Mouse (Mus musculus) forebrain, embryonic 16.5 days (tissue): ENCODE measurements around the gene Reln. TPM values are rescaled to one million over a fixed set of nuclear protein-coding genes. Genes with fewer than 3 reads are reported as not detected.

Source experiments
- ATAC-seq: fragments of 200-750 bp; cut with Nextera tagmentation; 2 replicates; pipeline ENCODE4 v1.8.0; 2017; ENCODE audit warnings: mild to moderate bottlenecking, moderate library complexity
- H3K27ac ChIP-seq: fragments of 300-500 bp; sonication (generic); 2 replicates; pipeline ENCODE4 v1.5.1; 2014; ENCODE audit warnings: low read length, control low read depth
- H3K27me3 ChIP-seq: fragments of 300-500 bp; sonication (generic); replicated peaks from 2 replicates; pipeline ENCODE4 v1.6.1; 2014; ENCODE audit warnings: low read length; ENCODE audit not compliant: control insufficient read depth, insufficient read depth
- H3K36me3 ChIP-seq: fragments of 300-500 bp; sonication (generic); 2 replicates; pipeline ENCODE4 v1.6.1; 2014; ENCODE audit not compliant: control insufficient read depth, insufficient read depth
- H3K4me1 ChIP-seq: fragments of 300-500 bp; sonication (generic); replicated peaks from 2 replicates; pipeline ENCODE4 v1.6.1; 2014; ENCODE audit warnings: low read length; ENCODE audit not compliant: control insufficient read depth, insufficient read depth
- H3K4me2 ChIP-seq: fragments of 300-500 bp; sonication (generic); 2 replicates; pipeline ENCODE4 v1.6.1; 2014; ENCODE audit warnings: mild to moderate bottlenecking, low read length, control low read depth
- H3K4me3 ChIP-seq: fragments of 300-500 bp; sonication (generic); replicated peaks from 2 replicates; pipeline ENCODE4 v1.5.1; 2014; ENCODE audit warnings: mild to moderate bottlenecking, low read length, control low read depth
- H3K9ac ChIP-seq: fragments of 300-500 bp; sonication (generic); replicated peaks from 2 replicates; pipeline ENCODE4 v1.6.1; 2014; ENCODE audit warnings: low read depth, low read length, control low read depth
- H3K9me3 ChIP-seq: fragments of 300-500 bp; sonication (generic); 2 replicates; pipeline ENCODE4 v1.6.1; 2016; ENCODE audit warnings: low read length; ENCODE audit not compliant: control insufficient read depth
- WGBS: fragments of 180-500 bp; shearing (Covaris S2); extraction: QIAGEN DNeasy Blood & Tissue Kit; methylation state at CpG from one replicate; pipeline ENCODE4 v1.1.7; 2014; 5-methylcytosine and 5-hydroxymethylcytosine counted together
- polyA plus RNA-seq: library from polyadenylated mRNA; unstranded; fragments of >200 nt; fragmentation: Nextera tagmentation; extraction: Ambion mirVana; gene quantifications from 2 replicates; pipeline ENCODE4 v1.2.1, GENCODE M21; 2015

The Reln gene
- polyA plus RNA-seq, 1 experiment from 2014 or later = 63.3 TPM

DNA sequence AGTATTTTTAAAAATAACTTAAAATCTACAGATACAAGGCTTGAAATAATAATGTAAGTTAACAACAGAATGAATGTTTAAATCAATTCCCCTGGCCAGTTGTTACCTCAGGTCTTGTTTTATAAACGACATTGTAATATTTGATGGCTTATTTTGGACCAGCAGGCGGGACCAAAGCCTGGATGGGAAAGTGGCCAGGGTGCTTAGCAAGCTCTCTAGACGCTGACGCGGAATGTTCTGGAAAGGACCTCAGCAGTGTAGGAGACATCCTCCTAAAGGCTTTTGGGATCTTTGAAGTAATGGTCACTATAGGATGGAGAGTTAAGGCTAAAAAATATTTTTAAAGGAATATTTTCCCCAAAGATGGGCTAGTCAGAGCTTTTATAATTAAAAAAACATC lies 173.2 kb downstream of the Reln start:
- Histone ChIP-seq H3K36me3 (no peaks in the 10 kb centered on the region), H3K4me2 (no peak overlapping the region), H3K4me3 (no peak overlapping the region), H3K4me1 (no peaks in the 10 kb centered on the region), H3K27me3 (no peaks in the 10 kb centered on the region), H3K27ac (no peak overlapping the region), H3K9me3 (no peaks in the 10 kb centered on the region), H3K9ac (no peak overlapping the region)
- ATAC-seq = no peak
- 78% methylated on average over 5 of the region's 5 CpGs for WGBS

DNA sequence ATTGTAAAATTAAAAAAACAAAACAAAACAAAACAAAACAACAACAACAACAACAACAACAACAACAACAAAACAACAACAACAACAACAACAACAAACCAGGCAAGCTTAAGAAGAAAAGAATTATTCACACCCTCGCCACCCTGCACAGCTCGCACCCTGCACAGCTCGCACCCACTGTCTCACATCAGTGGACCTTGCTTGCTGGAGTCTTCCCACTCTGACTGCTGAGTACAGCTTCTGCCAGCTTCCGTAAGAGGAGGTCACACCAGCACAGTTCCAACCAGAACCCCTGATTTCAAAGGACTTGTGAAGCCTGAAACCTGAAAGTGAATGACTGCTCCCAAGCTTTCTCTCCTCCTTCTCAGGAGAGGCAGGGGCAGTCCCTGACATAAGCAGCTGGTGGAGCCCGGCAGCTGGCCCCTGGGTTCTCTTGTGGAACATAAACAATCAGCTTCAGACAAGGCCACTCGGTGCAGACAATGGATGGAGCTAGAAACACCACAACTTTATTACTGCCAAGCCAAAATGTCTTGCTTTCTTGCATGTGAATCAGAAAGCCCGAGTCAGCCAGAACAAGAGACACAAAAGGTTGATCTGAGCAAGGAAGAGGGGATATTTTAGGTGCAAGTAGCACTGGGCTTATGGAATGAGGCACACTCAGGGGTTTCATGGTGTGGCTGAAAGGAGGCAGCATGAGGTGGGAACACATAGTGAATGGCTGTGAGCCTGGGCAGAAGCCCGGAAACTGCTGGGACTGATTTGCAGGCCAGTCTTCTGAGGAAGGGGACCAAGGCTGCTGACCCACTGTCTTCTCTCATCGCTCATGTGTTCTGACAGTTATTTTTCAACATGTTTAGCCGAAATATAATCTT lies 180.2 kb downstream of the Reln start:
- H3K27ac ChIP-seq = no peak overlapping the region
- no peaks in the 10 kb centered on the region for H3K4me1 ChIP-seq
- 53% methylated on average over 10 of the region's 10 CpGs for whole genome bisulfite sequencing
- no peak overlapping the region for H3K4me3 ChIP-seq
- peak; percentile 59 for ATAC-seq
- no peak overlapping the region for H3K4me2 ChIP-seq
- no peak overlapping the region for H3K9ac ChIP-seq
- H3K9me3 ChIP-seq = no peaks in the 10 kb centered on the region
- H3K27me3 ChIP-seq = no peaks in the 10 kb centered on the region
- no peaks in the 10 kb centered on the region for H3K36me3 ChIP-seq

DNA sequence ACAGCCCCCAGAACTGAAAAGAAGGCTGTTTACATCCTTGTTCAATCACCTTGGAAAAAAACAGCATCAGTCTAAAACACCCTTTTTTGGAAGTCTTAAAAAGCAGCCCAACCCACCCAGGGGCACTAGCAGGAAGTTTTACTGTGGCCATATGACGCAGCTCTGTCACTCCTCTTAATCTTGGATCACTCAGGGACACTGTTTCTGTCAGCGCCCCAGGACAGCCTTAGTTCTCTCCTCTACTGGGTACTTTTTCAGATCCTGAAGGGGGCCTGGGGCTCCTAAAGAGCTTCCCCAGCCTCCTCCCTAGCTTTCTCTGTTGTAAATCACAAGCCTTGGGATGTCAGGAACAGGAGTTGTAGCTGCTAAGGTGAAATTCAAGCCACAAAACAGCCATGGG lies 183.6 kb downstream of the Reln start:
- ATAC-seq = no peak
- Histone ChIP-seq H3K9ac (no peak overlapping the region), H3K4me1 (no peaks in the 10 kb centered on the region), H3K27ac (no peak overlapping the region), H3K36me3 (no peaks in the 10 kb centered on the region), H3K27me3 (no peaks in the 10 kb centered on the region), H3K4me3 (no peak overlapping the region), H3K9me3 (no peaks in the 10 kb centered on the region), H3K4me2 (no peak overlapping the region)
- WGBS = 50% methylated on average over 2 of the region's 2 CpGs

DNA sequence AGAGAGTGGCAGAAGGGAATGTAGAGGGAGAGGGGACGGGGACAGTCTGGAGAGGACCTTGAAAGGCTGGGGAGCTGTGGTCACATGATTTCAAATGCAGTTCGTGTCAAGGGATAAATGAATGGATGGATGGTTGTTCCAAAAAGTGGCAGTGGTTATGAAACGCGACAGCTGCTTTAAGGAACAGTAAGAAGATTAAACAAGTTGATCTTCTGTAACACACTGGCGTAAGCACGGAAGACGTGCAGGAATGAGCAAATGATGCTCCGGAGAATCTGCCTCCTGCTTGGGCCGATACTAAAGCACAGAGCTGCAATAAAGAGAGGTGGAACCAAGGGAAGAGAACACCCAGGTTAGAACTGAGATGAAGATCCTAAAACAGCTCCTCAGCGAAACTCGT lies 185.7 kb downstream of the Reln start:
- ATAC-seq = no peak
- no peak overlapping the region for H3K4me2 ChIP-seq
- no peaks in the 10 kb centered on the region for H3K36me3 ChIP-seq
- H3K4me1 ChIP-seq = peaks cover 2% of the 10 kb centered on the region; the same call in 1 of the 2 replicates
- H3K4me3 ChIP-seq = no peak overlapping the region
- H3K27ac ChIP-seq = no peak overlapping the region
- no peaks in the 10 kb centered on the region for H3K9me3 ChIP-seq
- 91% methylated on average over 11 of the region's 11 CpGs for WGBS
- no peak overlapping the region for H3K9ac ChIP-seq
- H3K27me3 ChIP-seq = no peaks in the 10 kb centered on the region

DNA sequence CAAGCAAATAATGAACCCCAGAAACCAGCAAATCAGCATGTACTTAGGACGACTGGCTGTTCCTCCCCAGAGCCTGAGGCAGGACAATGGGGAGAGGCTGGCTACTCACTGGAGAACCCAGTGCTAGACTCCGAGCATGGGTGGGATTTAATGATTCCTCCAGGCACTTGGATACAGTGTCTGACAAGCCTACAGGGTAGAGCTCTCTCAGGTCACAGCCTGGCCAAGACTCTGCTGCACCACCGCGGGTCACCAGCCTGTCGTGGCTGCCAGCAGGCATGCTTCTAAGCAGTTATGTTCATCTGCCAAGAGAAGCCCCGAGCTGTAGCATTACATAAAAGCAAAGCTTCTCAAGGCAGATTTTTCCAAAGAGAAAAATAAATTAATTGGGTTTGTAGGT lies 190.9 kb downstream of the Reln start:
- no peak overlapping the region for H3K4me3 ChIP-seq
- no peaks in the 10 kb centered on the region for H3K36me3 ChIP-seq
- peak; percentile 66 for ATAC-seq
- no peak overlapping the region for H3K27ac ChIP-seq
- no peak overlapping the region for H3K9ac ChIP-seq
- no peak overlapping the region for H3K4me2 ChIP-seq
- H3K4me1 ChIP-seq = peaks cover 5% of the 10 kb centered on the region; the same call in 1 of the 2 replicates
- H3K27me3 ChIP-seq = no peaks in the 10 kb centered on the region
- H3K9me3 ChIP-seq = no peaks in the 10 kb centered on the region
- 13% methylated on average over 6 of the region's 6 CpGs for WGBS

DNA sequence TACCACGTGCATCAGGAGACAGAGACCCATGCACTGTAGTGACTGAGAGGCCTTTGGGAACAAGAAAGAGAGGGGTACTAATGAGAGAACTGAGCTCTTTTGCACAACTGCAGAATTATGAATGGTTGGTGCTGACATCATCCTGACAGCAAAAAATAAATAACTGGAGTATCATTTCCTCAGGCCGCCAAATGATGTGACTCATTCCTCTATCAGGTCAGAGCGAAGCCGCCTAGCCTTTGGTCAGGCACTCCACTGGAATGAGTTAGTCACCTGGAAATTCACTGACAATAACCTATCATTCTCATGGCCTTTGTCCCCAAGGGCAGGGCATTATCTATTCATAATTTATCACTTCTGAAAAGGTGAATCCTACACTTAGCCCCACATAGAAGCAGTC lies 202.7 kb downstream of the Reln start:
- Histone ChIP-seq H3K4me3 (no peak overlapping the region), H3K9me3 (peaks cover 3% of the 10 kb centered on the region), H3K36me3 (no peaks in the 10 kb centered on the region), H3K9ac (no peak overlapping the region), H3K27me3 (no peaks in the 10 kb centered on the region), H3K4me2 (no peak overlapping the region), H3K27ac (no peak overlapping the region), H3K4me1 (no peaks in the 10 kb centered on the region)
- no peak for ATAC-seq
- 82% methylated on average over 4 of the region's 4 CpGs for WGBS

DNA sequence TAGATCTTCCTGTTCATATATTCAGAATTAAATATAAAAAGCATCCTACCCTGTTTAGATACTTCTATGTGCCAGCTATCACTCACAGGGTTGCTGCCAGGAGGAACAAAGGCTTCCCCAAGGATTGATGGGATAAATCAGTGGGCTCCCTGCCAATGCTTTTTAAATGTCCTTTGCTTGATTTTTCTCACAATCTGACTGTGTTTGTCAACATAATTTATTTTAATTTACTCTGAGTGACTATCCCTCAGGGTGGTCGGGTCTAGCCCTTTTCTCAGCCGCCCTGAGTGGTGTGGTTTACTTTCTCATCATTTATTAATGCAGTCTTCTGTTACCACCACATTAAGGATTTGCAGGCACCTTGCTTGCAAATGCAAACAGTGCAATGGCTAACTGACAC lies 205.5 kb downstream of the Reln start:
- Histone ChIP-seq H3K4me1 (no peaks in the 10 kb centered on the region), H3K36me3 (no peaks in the 10 kb centered on the region), H3K9me3 (peaks cover 3% of the 10 kb centered on the region), H3K27ac (no peak overlapping the region), H3K9ac (no peak overlapping the region), H3K4me2 (no peak overlapping the region), H3K4me3 (no peak overlapping the region), H3K27me3 (no peaks in the 10 kb centered on the region)
- no peak for ATAC-seq
- WGBS = 41% methylated on average over 2 of the region's 2 CpGs

DNA sequence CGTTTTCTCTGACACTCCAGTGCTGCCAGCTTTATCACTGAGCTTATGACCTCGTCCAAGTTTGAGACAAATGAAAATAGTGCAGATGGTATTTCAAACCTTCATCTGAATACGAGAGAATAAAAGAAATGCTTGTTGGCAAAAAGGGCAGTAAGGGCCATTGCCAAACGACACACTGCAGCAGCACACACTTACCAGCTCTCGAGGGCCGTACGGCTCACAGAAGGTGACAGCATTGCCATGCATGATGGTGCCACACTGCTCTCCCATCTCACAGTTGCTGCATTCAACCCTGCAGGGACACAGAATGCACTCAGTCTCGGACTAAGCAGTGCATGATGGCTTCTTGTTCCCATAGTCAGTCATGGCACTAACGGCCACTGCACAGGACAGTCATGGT lies 210.1 kb downstream of the Reln start:
- H3K9me3 ChIP-seq = peaks cover 3% of the 10 kb centered on the region
- H3K4me1 ChIP-seq = no peaks in the 10 kb centered on the region
- no peak overlapping the region for H3K27ac ChIP-seq
- 0 out of 2 replicates have a peak, but pooled peaks have one; percentile 33 for ATAC-seq
- 53% methylated on average over 9 of the region's 9 CpGs for WGBS
- H3K9ac ChIP-seq = no peak overlapping the region
- H3K4me2 ChIP-seq = no peak overlapping the region
- no peaks in the 10 kb centered on the region for H3K36me3 ChIP-seq
- H3K4me3 ChIP-seq = no peak overlapping the region
- no peaks in the 10 kb centered on the region for H3K27me3 ChIP-seq

DNA sequence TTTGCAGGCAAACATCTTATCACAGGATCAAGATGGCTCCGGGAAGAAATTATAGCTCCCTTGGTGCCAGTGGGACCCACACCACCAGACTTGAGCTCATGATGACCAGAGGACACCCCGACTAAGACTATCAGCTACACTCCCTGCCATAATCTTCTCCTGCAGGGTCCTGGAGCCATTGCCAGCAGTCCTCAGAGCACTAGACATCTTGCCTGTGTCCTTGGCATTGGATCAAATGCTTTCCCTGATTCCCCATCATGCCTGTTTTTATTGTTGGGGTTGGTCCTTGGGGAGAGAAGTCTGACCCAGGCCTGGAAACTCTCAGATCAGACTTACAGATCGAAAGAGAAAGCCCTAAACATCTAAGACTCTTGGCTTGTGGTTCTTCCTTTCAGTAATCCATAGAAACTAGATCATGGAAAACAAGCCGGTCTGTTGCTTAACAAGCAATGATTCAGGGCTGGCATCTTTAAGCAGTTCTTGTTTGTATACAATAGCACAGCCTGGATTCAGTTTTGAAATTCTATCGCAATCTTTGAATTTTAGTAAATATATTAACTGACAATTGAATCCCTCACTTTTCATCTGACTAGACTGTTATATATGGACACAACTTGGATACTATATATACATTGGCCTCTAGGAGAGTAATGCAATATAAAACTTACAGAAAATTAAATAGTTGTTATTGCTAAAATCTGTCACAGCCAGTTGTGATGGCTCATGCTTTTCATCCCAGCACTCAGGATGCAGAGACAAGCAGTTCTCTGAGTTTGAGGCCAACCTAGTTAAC lies 212.6 kb downstream of the Reln start:
- WGBS = 77% methylated on average over 5 of the region's 5 CpGs
- H3K9me3 ChIP-seq = no peaks in the 10 kb centered on the region
- no peak for ATAC-seq

More for the DNA sequence above, 212.6 kb downstream of the Reln start:
- Histone ChIP-seq H3K27me3 (no peaks in the 10 kb centered on the region), H3K36me3 (no peaks in the 10 kb centered on the region), H3K4me2 (no peak overlapping the region), H3K4me1 (no peaks in the 10 kb centered on the region), H3K27ac (no peak overlapping the region), H3K9ac (no peak overlapping the region), H3K4me3 (no peak overlapping the region)
